Mouse (Mus musculus): ENCODE measurements around the gene Otop2. TPM values are rescaled to one million over a fixed set of nuclear protein-coding genes. Genes with fewer than 3 reads are reported as not detected.
A peak's percentile ranks its signal among the peaks of the same experiment; 100 is the strongest.

The Otop2 gene
- polyA plus RNA-seq, 1 experiment from 2014 or later, result 0.20 TPM

DNA sequence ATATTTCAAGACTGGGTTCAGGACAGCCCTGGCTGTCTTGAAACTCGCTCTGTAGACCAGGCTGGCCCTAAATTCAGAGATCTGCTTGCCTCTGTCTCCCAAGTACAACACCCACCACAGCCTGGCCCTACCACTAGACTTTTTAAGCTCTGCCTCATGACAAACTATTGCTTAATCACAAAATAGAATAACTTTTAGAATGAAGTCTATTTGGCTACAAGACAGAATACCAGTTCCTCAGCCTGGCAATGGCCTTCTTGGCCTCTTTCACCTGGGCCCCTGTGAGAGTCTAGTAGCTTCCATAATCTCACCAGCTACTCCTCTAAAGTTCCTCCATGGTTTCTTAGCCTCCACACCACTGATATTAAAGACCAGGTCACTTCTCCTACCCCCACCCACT, 16.6 kb upstream of the Otop2 start:
- WGBS, result 87% methylated on average over 1 of the region's 1 CpGs
- no peaks in the 10 kb centered on the region for H3K4me1 ChIP-seq
- no peaks in the 10 kb centered on the region for H3K36me3 ChIP-seq
- no peak overlapping the region for H3K9ac ChIP-seq
- no peak overlapping the region for H3K27ac ChIP-seq
- no peaks in the 10 kb centered on the region for H3K9me3 ChIP-seq
- no peaks in the 10 kb centered on the region; the same call in 1 of the 2 replicates for H3K27me3 ChIP-seq
- H3K4me3 ChIP-seq, result no peak overlapping the region
- no peak for ATAC-seq (ENCODE audit: insufficient number of reproducible peaks, insufficient read depth, low FRiP score, low TSS enrichment, low read depth)
- H3K4me2 ChIP-seq, result no peak overlapping the region

DNA sequence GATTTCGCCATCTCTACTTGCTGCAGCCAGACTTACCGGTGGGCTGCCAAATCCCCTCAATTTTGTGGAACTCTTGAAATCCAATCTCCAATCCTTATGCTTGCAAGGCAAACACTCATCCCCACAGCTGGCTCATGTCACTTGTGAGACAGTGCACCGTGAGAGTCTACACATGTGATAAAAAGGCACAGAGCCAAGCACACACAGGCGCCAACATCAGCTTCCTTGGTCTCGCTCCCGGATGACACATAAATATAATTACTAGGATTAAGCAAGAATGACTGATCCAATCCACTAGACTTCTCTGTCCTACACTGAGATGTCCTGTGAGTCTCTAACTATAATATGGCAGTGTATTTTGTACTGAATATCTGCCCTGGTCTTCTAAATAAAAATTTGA, 16.0 kb upstream of the Otop2 start:
- Histone ChIP-seq H3K36me3 (no peaks in the 10 kb centered on the region), H3K4me1 (no peaks in the 10 kb centered on the region), H3K27ac (no peak overlapping the region), H3K27me3 (peaks cover 5% of the 10 kb centered on the region), H3K9ac (no peak overlapping the region), H3K9me3 (no peaks in the 10 kb centered on the region), H3K4me2 (no peak overlapping the region), H3K4me3 (no peak overlapping the region)
- ATAC-seq (ENCODE audit: insufficient number of reproducible peaks, insufficient read depth, low FRiP score, low TSS enrichment, low read depth), result no peak
- 76% methylated on average over 6 of the region's 6 CpGs for WGBS

DNA sequence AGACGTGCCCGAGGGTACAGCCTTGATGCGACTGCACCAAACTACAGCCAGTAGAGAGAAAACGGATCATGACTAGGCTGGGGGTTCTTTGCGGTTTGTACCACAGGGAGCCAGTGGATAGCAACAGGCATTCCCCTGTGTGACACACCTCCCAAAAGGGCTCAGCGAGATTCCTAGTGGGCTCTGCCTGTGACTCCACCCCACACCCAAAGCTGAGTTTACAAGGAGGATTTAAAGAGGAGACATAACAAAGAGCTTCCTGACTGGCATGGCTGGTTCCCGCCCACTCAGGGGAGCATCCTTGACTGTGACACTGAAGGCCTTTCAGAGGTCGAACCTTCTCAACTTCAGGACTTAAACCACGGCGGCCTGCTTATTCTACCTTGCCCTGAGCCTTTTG, 15.5 kb upstream of the Otop2 start:
- peaks cover 10% of the 10 kb centered on the region for H3K27me3 ChIP-seq
- ATAC-seq (ENCODE audit: insufficient number of reproducible peaks, insufficient read depth, low FRiP score, low TSS enrichment, low read depth), result no peak
- no peak overlapping the region for H3K4me3 ChIP-seq
- no peaks in the 10 kb centered on the region for H3K36me3 ChIP-seq
- no peak overlapping the region for H3K4me2 ChIP-seq
- H3K9ac ChIP-seq, result no peak overlapping the region
- H3K27ac ChIP-seq, result no peak overlapping the region
- WGBS, result 77% methylated on average over 10 of the region's 10 CpGs
- no peaks in the 10 kb centered on the region for H3K9me3 ChIP-seq
- no peaks in the 10 kb centered on the region for H3K4me1 ChIP-seq

DNA sequence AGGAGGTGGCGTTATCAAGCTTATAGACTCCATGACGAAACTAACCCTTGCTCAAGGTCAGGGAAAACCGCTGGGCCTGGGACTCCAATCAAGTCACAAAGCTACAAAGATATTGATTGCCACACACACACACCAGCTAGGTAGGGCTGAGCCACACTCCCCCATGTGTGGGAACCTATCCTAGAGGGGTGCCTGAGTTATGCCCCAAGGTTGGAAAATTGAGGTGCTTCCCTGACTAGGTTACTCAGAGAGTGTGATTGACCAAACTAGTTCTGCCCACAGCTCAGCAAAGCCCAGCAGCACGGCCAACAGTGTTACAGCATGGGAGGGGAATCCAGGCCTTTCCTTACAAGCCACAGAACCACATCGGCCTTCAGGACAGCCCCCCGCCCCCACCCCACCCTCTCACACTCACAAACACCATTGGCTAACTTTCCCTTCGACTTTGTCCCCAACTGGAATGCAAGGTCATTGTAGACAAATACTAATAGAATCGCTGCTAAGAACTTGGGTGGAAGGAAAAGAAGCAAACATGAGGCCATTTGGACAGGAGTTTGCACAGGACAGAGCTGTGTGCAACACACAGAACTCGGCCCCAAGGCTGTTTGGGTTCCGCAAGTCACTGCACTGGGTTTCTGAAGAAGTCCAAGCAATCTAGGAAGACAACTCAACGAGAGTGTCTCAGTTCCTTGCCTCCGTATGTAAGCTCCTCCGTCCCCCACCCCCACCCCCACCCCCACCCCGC, 14.2 kb upstream of the Otop2 start:
- H3K27ac ChIP-seq, result no peak overlapping the region; the same call in 1 of the 2 replicates
- peaks cover 23% of the 10 kb centered on the region for H3K27me3 ChIP-seq
- H3K9ac ChIP-seq, result no peak overlapping the region
- H3K4me3 ChIP-seq, result no peak overlapping the region
- ATAC-seq (ENCODE audit: insufficient number of reproducible peaks, insufficient read depth, low FRiP score, low TSS enrichment, low read depth), result no peak
- H3K36me3 ChIP-seq, result no peaks in the 10 kb centered on the region
- H3K4me2 ChIP-seq, result no peak overlapping the region
- H3K4me1 ChIP-seq, result peaks cover 7% of the 10 kb centered on the region; the same call in 1 of the 2 replicates
- WGBS, result 53% methylated on average over 14 of the region's 14 CpGs
- H3K9me3 ChIP-seq, result no peaks in the 10 kb centered on the region

DNA sequence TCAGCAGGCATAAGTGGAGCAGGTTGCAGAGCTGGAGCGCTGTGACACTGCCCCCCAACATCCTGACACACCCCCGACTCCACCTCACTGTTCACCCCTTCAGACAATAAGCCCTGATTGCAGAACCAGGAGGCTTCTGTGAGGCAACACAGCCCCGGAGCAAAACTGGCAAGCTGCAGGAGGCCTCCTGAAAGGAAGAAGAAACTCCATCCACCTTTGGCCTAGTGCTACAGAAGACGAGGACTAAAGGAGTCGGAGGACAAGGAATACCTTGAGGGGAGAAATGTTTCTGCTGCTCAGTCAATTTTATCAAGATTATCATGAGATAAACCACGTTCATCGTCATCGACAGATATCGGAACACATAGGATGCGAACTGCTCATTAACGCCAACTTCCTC, 11.0 kb upstream of the Otop2 start:
- 86% methylated on average over 11 of the region's 11 CpGs for WGBS
- H3K9ac ChIP-seq, result no peak overlapping the region

DNA sequence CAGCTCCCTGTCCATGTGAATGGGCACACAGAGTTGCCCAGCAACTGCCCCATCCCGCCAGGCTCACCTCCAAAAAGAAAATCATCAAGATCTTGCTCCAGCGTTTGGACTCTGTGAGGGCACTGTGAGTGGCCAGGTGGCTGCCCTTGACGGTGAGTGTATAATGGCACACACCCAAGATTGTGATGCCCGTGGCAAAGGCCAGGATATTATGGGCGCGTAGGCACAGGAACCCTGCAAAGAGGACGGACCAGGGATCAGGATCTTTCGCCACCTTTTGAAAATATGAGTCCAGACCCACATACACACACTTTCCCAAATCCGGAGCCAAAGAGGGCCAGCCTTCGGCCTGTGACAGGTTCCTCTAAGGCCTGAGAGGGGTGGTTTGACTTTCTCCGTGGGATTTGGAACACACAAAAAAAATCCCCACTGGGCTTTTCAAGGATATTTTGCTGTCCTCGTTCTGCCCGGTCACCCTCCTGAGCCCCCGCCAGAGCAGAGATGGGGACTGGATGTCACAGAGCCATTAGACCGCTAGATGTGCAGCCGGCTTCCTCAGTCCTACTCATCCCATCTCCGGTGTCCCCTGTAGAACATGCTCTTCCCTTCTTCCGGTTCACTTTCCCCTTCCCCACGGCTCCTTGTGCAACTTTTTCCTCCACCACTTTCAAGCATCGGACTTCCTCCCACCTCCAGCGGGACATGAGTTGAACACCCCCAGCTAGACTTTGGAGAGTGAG, 10.3 kb upstream of the Otop2 start:
- 54% methylated on average over 21 of the region's 21 CpGs for WGBS

More for the DNA sequence above, 11.0 kb upstream of the Otop2 start:
- H3K4me2 ChIP-seq, result no peak overlapping the region
- peaks cover 42% of the 10 kb centered on the region for H3K27me3 ChIP-seq
- H3K9me3 ChIP-seq, result peaks cover 4% of the 10 kb centered on the region; the same call in 1 of the 2 replicates
- no peak overlapping the region for H3K27ac ChIP-seq
- peaks cover 7% of the 10 kb centered on the region; the same call in 1 of the 2 replicates for H3K4me1 ChIP-seq
- H3K36me3 ChIP-seq, result no peaks in the 10 kb centered on the region
- H3K4me3 ChIP-seq, result no peak overlapping the region
- ATAC-seq (ENCODE audit: insufficient number of reproducible peaks, insufficient read depth, low FRiP score, low TSS enrichment, low read depth), result no peak

DNA sequence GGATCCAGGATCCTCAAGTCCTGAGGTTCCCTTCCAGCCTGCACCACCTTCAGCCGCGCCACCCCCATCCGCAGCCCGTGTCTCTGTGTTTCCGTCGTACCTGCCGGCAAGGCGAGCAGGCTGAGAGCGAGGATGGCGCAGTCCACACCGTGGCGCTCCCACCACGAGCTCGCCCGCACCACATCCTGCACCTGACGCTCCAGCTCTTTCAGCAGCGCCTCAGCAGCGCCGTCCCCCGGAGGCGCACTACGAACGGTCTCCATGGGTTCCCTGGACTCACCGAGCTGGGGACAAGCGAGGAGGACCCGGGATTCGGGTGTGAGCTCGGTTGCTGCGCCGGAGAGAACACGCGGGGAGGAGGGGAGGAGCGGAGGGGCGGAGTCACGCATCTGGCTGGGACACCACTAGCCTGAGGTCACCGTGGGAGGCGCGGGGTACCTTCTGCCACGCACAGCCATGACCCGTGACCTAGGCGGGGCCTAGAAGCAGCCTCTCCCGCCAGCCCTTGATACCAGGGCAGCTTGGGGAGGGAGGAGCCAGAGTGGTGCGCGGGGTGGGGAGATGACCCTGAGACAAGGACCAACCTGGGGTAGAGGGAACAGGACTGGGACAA, 9.6 kb upstream of the Otop2 start, which contains the start of gene Fads6:
Gene Fads6 (minus strand): TSS at position 450 of the 613 bp plus-strand sequence.
- peaks cover 42% of the 10 kb centered on the region for H3K27me3 ChIP-seq
- ATAC-seq (ENCODE audit: insufficient number of reproducible peaks, insufficient read depth, low FRiP score, low TSS enrichment, low read depth), result 0 out of 2 replicates have a peak, but pooled peaks have one; percentile 45
- WGBS, result 1% methylated on average over 44 of the region's 44 CpGs
- peak within 1 kb of the TSS; percentile 67 for H3K9ac ChIP-seq
- no peaks in the 10 kb centered on the region for H3K36me3 ChIP-seq
- peaks cover 7% of the 10 kb centered on the region; the same call in 1 of the 2 replicates for H3K4me1 ChIP-seq
- peaks cover 4% of the 10 kb centered on the region; the same call in 1 of the 2 replicates for H3K9me3 ChIP-seq
- peak within 1 kb of the TSS; percentile 50 for H3K4me3 ChIP-seq
- peak within 1 kb of the TSS; percentile 91 for H3K4me2 ChIP-seq
- H3K27ac ChIP-seq, result no peak within 1 kb of the TSS

More for the DNA sequence above, 10.3 kb upstream of the Otop2 start:
- H3K27me3 ChIP-seq, result peaks cover 42% of the 10 kb centered on the region
- H3K9me3 ChIP-seq, result peaks cover 4% of the 10 kb centered on the region; the same call in 1 of the 2 replicates
- H3K27ac ChIP-seq, result no peak overlapping the region
- peak overlapping the region; percentile 91 for H3K4me2 ChIP-seq
- H3K4me3 ChIP-seq, result peak overlapping the region; percentile 50
- H3K4me1 ChIP-seq, result peaks cover 7% of the 10 kb centered on the region; the same call in 1 of the 2 replicates
- H3K36me3 ChIP-seq, result no peaks in the 10 kb centered on the region
- H3K9ac ChIP-seq, result peak overlapping the region; percentile 67
- ATAC-seq (ENCODE audit: insufficient number of reproducible peaks, insufficient read depth, low FRiP score, low TSS enrichment, low read depth), result no peak

DNA sequence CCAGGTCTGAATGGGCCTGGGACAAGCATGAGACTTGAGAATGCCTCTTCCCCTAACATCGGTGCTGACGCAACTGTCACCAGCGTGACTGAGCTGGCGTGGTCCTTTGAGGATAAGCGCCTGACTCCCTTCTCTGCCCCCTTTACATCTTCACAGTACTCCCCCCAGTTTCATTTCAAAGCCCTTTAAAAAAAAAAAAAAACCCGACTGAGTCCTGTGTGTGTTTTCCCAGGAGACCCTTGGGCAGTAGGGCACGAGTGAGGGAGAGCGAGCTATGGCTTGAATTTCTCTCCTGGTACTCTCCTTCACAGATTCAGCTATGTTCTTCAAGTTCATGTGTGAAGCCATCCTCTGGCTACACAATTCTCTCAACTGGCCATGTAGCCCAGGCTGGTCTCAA, 8.8 kb upstream of the Otop2 start:
- Histone ChIP-seq H3K4me3 (no peak overlapping the region), H3K27me3 (peaks cover 42% of the 10 kb centered on the region), H3K4me1 (peaks cover 7% of the 10 kb centered on the region; the same call in 1 of the 2 replicates), H3K9ac (no peak overlapping the region), H3K4me2 (no peak overlapping the region), H3K9me3 (peaks cover 4% of the 10 kb centered on the region; the same call in 1 of the 2 replicates), H3K27ac (no peak overlapping the region), H3K36me3 (no peaks in the 10 kb centered on the region)
- WGBS, result 53% methylated on average over 8 of the region's 8 CpGs
- no peak for ATAC-seq (ENCODE audit: insufficient number of reproducible peaks, insufficient read depth, low FRiP score, low TSS enrichment, low read depth)

DNA sequence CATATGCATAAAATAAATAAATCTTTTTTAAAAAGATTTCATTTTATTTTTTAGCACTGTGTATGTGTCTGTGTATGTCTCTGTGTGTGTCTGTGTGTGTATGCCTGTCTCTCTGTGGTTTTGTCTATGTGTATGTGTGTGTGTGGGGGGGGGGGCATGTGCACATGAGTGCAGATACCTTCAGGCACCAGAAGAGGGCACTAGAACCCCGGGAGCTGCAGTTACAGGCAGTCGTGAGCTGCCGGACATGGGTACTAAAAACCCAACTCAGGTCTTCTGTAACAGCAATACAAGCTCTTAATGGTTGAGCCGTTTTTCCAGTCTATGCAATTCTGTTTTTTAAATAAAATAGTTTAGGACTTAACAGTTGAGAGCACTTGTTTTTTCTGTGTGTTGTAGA, 6.2 kb upstream of the Otop2 start:
- 78% methylated on average over 4 of the region's 4 CpGs for WGBS
- H3K27me3 ChIP-seq, result peaks cover 45% of the 10 kb centered on the region
- no peak for ATAC-seq (ENCODE audit: insufficient number of reproducible peaks, insufficient read depth, low FRiP score, low TSS enrichment, low read depth)

DNA sequence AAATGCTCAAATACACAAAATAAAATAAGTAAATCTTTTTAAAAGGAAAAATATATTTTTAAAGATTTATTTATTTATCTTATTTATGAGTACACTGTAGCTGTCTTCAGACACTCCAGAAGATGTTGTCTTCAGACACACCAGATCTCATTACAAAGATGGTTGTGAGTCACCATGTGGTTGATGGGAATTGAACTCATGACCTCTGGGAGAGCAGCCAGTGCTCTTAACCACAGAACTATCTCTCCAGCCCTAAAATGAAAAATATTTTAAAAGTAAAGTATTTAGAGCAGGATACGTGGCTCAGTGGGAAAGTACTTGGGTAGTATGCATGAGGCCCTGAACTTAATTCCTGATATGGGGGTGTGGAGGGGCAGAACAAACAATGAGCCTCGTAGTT, 5.6 kb upstream of the Otop2 start:
- Histone ChIP-seq H3K9ac (no peak overlapping the region), H3K36me3 (no peaks in the 10 kb centered on the region), H3K4me2 (no peak overlapping the region), H3K27me3 (peaks cover 40% of the 10 kb centered on the region), H3K4me3 (no peak overlapping the region), H3K4me1 (peaks cover 11% of the 10 kb centered on the region), H3K9me3 (peaks cover 4% of the 10 kb centered on the region; the same call in 1 of the 2 replicates), H3K27ac (no peak overlapping the region)
- no peak for ATAC-seq (ENCODE audit: insufficient number of reproducible peaks, insufficient read depth, low FRiP score, low TSS enrichment, low read depth)
- WGBS, result 83% methylated on average over 2 of the region's 2 CpGs

More for the DNA sequence above, 6.2 kb upstream of the Otop2 start:
- H3K4me3 ChIP-seq, result no peak overlapping the region
- no peak overlapping the region for H3K27ac ChIP-seq
- no peak overlapping the region for H3K9ac ChIP-seq
- no peak overlapping the region for H3K4me2 ChIP-seq
- H3K9me3 ChIP-seq, result peaks cover 4% of the 10 kb centered on the region; the same call in 1 of the 2 replicates
- H3K36me3 ChIP-seq, result no peaks in the 10 kb centered on the region
- peaks cover 11% of the 10 kb centered on the region for H3K4me1 ChIP-seq

DNA sequence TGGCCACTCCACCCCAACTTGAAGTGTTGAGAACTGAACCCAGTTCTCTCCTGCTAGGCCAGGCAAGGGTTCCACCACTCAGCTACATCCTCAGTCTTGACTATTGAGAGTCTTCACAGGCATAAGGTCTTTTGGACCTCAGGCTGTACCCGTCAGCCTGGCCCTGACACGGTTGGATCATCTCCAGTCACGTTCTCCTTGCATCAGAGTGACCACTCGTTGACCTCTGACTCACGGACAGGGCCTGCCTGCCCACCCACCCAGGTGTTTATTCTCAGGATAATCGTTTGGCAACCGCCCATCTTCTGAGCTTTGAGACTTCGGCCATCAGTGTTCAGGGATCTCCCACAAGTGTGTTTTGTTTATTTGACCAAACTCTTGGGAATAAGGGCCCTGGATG, 3.8 kb upstream of the Otop2 start:
- peaks cover 35% of the 10 kb centered on the region for H3K27me3 ChIP-seq
- no peak overlapping the region for H3K27ac ChIP-seq
- no peaks in the 10 kb centered on the region for H3K36me3 ChIP-seq
- peaks cover 13% of the 10 kb centered on the region for H3K4me1 ChIP-seq
- no peak overlapping the region for H3K9ac ChIP-seq
- H3K4me3 ChIP-seq, result no peak overlapping the region
- ATAC-seq (ENCODE audit: insufficient number of reproducible peaks, insufficient read depth, low FRiP score, low TSS enrichment, low read depth), result no peak
- 73% methylated on average over 8 of the region's 8 CpGs for WGBS
- H3K4me2 ChIP-seq, result no peak overlapping the region
- peaks cover 4% of the 10 kb centered on the region; the same call in 1 of the 2 replicates for H3K9me3 ChIP-seq
